ENCODE assay signal across 8 mouse cellular contexts in genomic region chr17:14640351-14641115, GRCm38 (mm10). TPM values are rescaled to one million over a fixed set of nuclear protein-coding genes. Genes with fewer than 3 reads are reported as not detected.
DNase-seq lines count a peak whose midpoint lies in the region; ATAC-seq and TF ChIP-seq lines count a peak whose summit lies in the region.

No protein-coding gene starts in this region.

- H3K9me3 ChIP-seq in embryonic facial prominence, embryonic 15.5 days (replicated peaks): no peaks in the 10 kb centered on the region
- no peaks in the 10 kb centered on the region for H3K9me3 ChIP-seq in lung, embryonic 14.5 days (ENCODE audit: low read depth, low read length)
- H3K9me3 ChIP-seq in forebrain, postnatal 0 days (ENCODE audit: low read length): no peaks in the 10 kb centered on the region
- no peaks in the 10 kb centered on the region for H3K9me3 ChIP-seq in midbrain, embryonic 16.5 days (replicated peaks; ENCODE audit: control insufficient read depth, low read length, poor library complexity, severe bottlenecking)

- peak; percentile 51 for DNase-seq in adipocyte (ENCODE audit: low spot score)
- DNase-seq in heart, postnatal 4 days: peak; percentile 79
- DNase-seq in lung, embryonic 14.5 days: peak; percentile 90
- DNase-seq in forebrain, postnatal 0 days: no peak
- DNase-seq in B cell, adult 2 months: no peak
- DNase-seq in frontal cortex, postnatal 36 days (ENCODE audit: low spot score in 2 of 2): no peak

- no peak overlapping the region for H3K4me2 ChIP-seq in embryonic facial prominence, embryonic 15.5 days (replicated peaks)
- H3K4me2 ChIP-seq in lung, embryonic 14.5 days: no peak overlapping the region
- no peak overlapping the region for H3K4me2 ChIP-seq in forebrain, postnatal 0 days (ENCODE audit: low read depth)
- no peak overlapping the region for H3K4me2 ChIP-seq in midbrain, embryonic 16.5 days (ENCODE audit: low read length)

- peak; percentile 75; the same call in 1 of the 2 replicates for ATAC-seq in embryonic facial prominence, embryonic 15.5 days (ENCODE audit: insufficient number of reproducible peaks, low FRiP score, low TSS enrichment, low read depth)
- peak; percentile 93 for ATAC-seq in lung, embryonic 14.5 days (ENCODE audit: insufficient read depth)
- ATAC-seq in forebrain, postnatal 0 days: no peak
- no peak for ATAC-seq in midbrain, embryonic 16.5 days

- H3K27me3 ChIP-seq in embryonic facial prominence, embryonic 15.5 days: no peaks in the 10 kb centered on the region
- no peaks in the 10 kb centered on the region for H3K27me3 ChIP-seq in lung, embryonic 14.5 days (ENCODE audit: insufficient read depth, low read length)
- H3K27me3 ChIP-seq in forebrain, postnatal 0 days (ENCODE audit: insufficient read depth, low read length): no peaks in the 10 kb centered on the region
- H3K27me3 ChIP-seq in midbrain, embryonic 16.5 days (ENCODE audit: control insufficient read depth, insufficient read depth, low read depth, low read length): no peaks in the 10 kb centered on the region

- H3K9ac ChIP-seq in embryonic facial prominence, embryonic 15.5 days: no peak overlapping the region
- H3K9ac ChIP-seq in lung, embryonic 14.5 days: peak overlapping the region; percentile 32
- H3K9ac ChIP-seq in forebrain, postnatal 0 days: no peak overlapping the region
- H3K9ac ChIP-seq in midbrain, embryonic 16.5 days (ENCODE audit: low read depth, low read length): no peak overlapping the region

- 58% methylated on average over 15 of the region's 15 CpGs for WGBS in embryonic facial prominence, embryonic 15.5 days
- WGBS in lung, embryonic 14.5 days: 48% methylated on average over 15 of the region's 15 CpGs
- WGBS in forebrain, postnatal 0 days: 88% methylated on average over 15 of the region's 15 CpGs
- WGBS in midbrain, embryonic 16.5 days: 82% methylated on average over 15 of the region's 15 CpGs

- TF ChIP-seq CTCF in lung, embryonic 14.5 days (IDR thresholded peaks at IDR 0.05; ENCODE audit: low read depth): no peak
- no peak for TF ChIP-seq CTCF in forebrain, postnatal 0 days (IDR thresholded peaks at IDR 0.05; ENCODE audit: low read depth)

- no peak overlapping the region for H3K4me3 ChIP-seq in embryonic facial prominence, embryonic 15.5 days (replicated peaks)
- H3K4me3 ChIP-seq in lung, embryonic 14.5 days (ENCODE audit: low read depth, low read length): no peak overlapping the region
- no peak overlapping the region for H3K4me3 ChIP-seq in forebrain, postnatal 0 days (ENCODE audit: low read depth, low read length)
- H3K4me3 ChIP-seq in midbrain, embryonic 16.5 days (ENCODE audit: low read depth, low read length): no peak overlapping the region

- H3K36me3 ChIP-seq in embryonic facial prominence, embryonic 15.5 days: no peaks in the 10 kb centered on the region
- no peaks in the 10 kb centered on the region for H3K36me3 ChIP-seq in lung, embryonic 14.5 days (ENCODE audit: insufficient read depth)
- H3K36me3 ChIP-seq in forebrain, postnatal 0 days (ENCODE audit: insufficient read depth): no peaks in the 10 kb centered on the region
- no peaks in the 10 kb centered on the region for H3K36me3 ChIP-seq in midbrain, embryonic 16.5 days (ENCODE audit: control insufficient read depth, insufficient read depth, low read length)

- H3K27ac ChIP-seq in embryonic facial prominence, embryonic 15.5 days (replicated peaks): peak overlapping the region; percentile 79
- peak overlapping the region; percentile 95 for H3K27ac ChIP-seq in lung, embryonic 14.5 days (ENCODE audit: low read depth)
- no peak overlapping the region for H3K27ac ChIP-seq in forebrain, postnatal 0 days (ENCODE audit: low read depth, low read length)
- no peak overlapping the region for H3K27ac ChIP-seq in midbrain, embryonic 16.5 days (ENCODE audit: low read length)

- H3K4me1 ChIP-seq in embryonic facial prominence, embryonic 15.5 days: peaks cover 15% of the 10 kb centered on the region
- peaks cover 5% of the 10 kb centered on the region; the same call in 1 of the 2 replicates for H3K4me1 ChIP-seq in lung, embryonic 14.5 days (ENCODE audit: insufficient read depth)
- no peaks in the 10 kb centered on the region for H3K4me1 ChIP-seq in forebrain, postnatal 0 days (ENCODE audit: insufficient read depth)
- H3K4me1 ChIP-seq in midbrain, embryonic 16.5 days (ENCODE audit: control insufficient read depth, insufficient read depth, low read length): no peaks in the 10 kb centered on the region

RNA-seq across cellular contexts. Expression of gene Thbs2, which starts 53.5 kb away (rescaled TPM):
- polyA plus RNA-seq in embryonic facial prominence, embryonic 15.5 days (2015; fragmentation: Nextera tagmentation; extraction: Ambion mirVana): 72.0 and 86.0 TPM in 2 replicates
- 10 to 100 TPM; 66.5 to 74.1 TPM for total RNA-seq in heart, postnatal 4 days (2021)
- 18.7 and 21.7 TPM in 2 replicates for polyA plus RNA-seq in lung, embryonic 14.5 days (2014; fragmentation: Nextera tagmentation; extraction: Ambion mirVana)
- 4.2 and 10.3 TPM in 2 replicates for total RNA-seq in forebrain, postnatal 0 days (2014; rRNA removed)
- 2.8 and 2.9 TPM in 2 replicates for polyA plus RNA-seq in forebrain, postnatal 0 days (2015; fragmentation: Nextera tagmentation; extraction: Ambion mirVana)
- 2.4 and 3.1 TPM in 2 replicates for polyA plus RNA-seq in midbrain, embryonic 16.5 days (2015; fragmentation: Nextera tagmentation; extraction: Ambion mirVana)

Comparison
In these comparisons a context has a peak if more than half of its experiments do, and no peak if none do; other contexts are left out.
1. DNase-seq: peak in adipocyte (single experiment), heart, postnatal 4 days (single experiment) and lung, embryonic 14.5 days (single experiment); none in forebrain, postnatal 0 days (single experiment), B cell, adult 2 months (0 of 2) and frontal cortex, postnatal 36 days (0 of 2).
2. ATAC-seq: peak in embryonic facial prominence, embryonic 15.5 days (single experiment) and lung, embryonic 14.5 days (single experiment); none in forebrain, postnatal 0 days (single experiment) and midbrain, embryonic 16.5 days (single experiment).
3. H3K27ac ChIP-seq: peak in embryonic facial prominence, embryonic 15.5 days (single experiment) and lung, embryonic 14.5 days (single experiment); none in forebrain, postnatal 0 days (single experiment) and midbrain, embryonic 16.5 days (single experiment).